8 mouse cellular contexts compared by ENCODE assay signal in genomic region chr19:38263829-38264504, GRCm38 (mm10). TPM values are rescaled to one million over a fixed set of nuclear protein-coding genes. Genes with fewer than 3 reads are reported as not detected.
DNase-seq lines count a peak whose midpoint lies in the region; ATAC-seq and TF ChIP-seq lines count a peak whose summit lies in the region.

No protein-coding gene starts in this region.

- TF ChIP-seq CTCF in testis, adult 2 months (IDR thresholded peaks at IDR 0.05; ENCODE audit: control insufficient read depth, insufficient read depth, insufficient replicate concordance, low read depth, low read length), result 0 out of 2 replicates have a peak, but pooled peaks have one; percentile 16

- H3K27ac ChIP-seq in testis, adult 2 months (ENCODE audit: control insufficient read depth, insufficient read depth, low read depth, low read length), result no peak overlapping the region
- H3K27ac ChIP-seq in kidney, embryonic 16.5 days (ENCODE audit: low read length), result no peak overlapping the region
- H3K27ac ChIP-seq in stomach, embryonic 15.5 days, result no peak overlapping the region

- 25% methylated on average over 14 of the region's 14 CpGs for WGBS in kidney, embryonic 16.5 days
- WGBS in stomach, embryonic 15.5 days, result 22% methylated on average over 14 of the region's 14 CpGs

- H3K4me2 ChIP-seq in kidney, embryonic 16.5 days (replicated peaks; ENCODE audit: low read depth, low read length), result peak overlapping the region; percentile 48
- H3K4me2 ChIP-seq in stomach, embryonic 15.5 days, result peak overlapping the region; percentile 41

- H3K27me3 ChIP-seq in testis, adult 2 months (ENCODE audit: control insufficient read depth, insufficient read depth, low read length), result no peaks in the 10 kb centered on the region
- peaks cover 14% of the 10 kb centered on the region; the same call in 1 of the 2 replicates for H3K27me3 ChIP-seq in kidney, embryonic 16.5 days (ENCODE audit: insufficient read depth, low read length)
- H3K27me3 ChIP-seq in stomach, embryonic 15.5 days (replicated peaks), result no peaks in the 10 kb centered on the region; the same call in 1 of the 2 replicates

- H3K36me3 ChIP-seq in testis, adult 2 months (ENCODE audit: control insufficient read depth, insufficient read depth, low read length), result no peaks in the 10 kb centered on the region
- H3K36me3 ChIP-seq in kidney, embryonic 16.5 days (ENCODE audit: insufficient read depth, low read length), result no peaks in the 10 kb centered on the region
- no peaks in the 10 kb centered on the region for H3K36me3 ChIP-seq in stomach, embryonic 15.5 days

- no peaks in the 10 kb centered on the region for H3K9me3 ChIP-seq in kidney, embryonic 16.5 days (ENCODE audit: low read length)
- H3K9me3 ChIP-seq in stomach, embryonic 15.5 days, result no peaks in the 10 kb centered on the region

- no peak for DNase-seq in testis, postnatal 14 days (ENCODE audit: low spot score)
- peak; percentile 58 to 70 for DNase-seq in cerebellum, postnatal 36 days
- peak; percentile 31 for DNase-seq in gastrocnemius, postnatal 25 days
- DNase-seq in lung, postnatal 10 days, result peak; percentile 32
- DNase-seq in yolk sac, embryonic 10.5 days (ENCODE audit: low spot score), result no peak

- ATAC-seq in kidney, embryonic 16.5 days (ENCODE audit: low FRiP score, low TSS enrichment), result no peak
- no peak for ATAC-seq in stomach, embryonic 15.5 days (ENCODE audit: insufficient read depth, low FRiP score, low read depth)

- no peak for TF ChIP-seq POLR2A in testis, adult 2 months (IDR thresholded peaks at IDR 0.05; ENCODE audit: control insufficient read depth, low read depth, low read length)

- H3K4me1 ChIP-seq in testis, adult 2 months (ENCODE audit: control insufficient read depth, insufficient read depth, low read length), result peaks cover 7% of the 10 kb centered on the region
- peaks cover 3% of the 10 kb centered on the region; the same call in 1 of the 2 replicates for H3K4me1 ChIP-seq in kidney, embryonic 16.5 days (ENCODE audit: insufficient read depth, low read length)
- no peaks in the 10 kb centered on the region for H3K4me1 ChIP-seq in stomach, embryonic 15.5 days

- no peak overlapping the region for H3K9ac ChIP-seq in kidney, embryonic 16.5 days (replicated peaks; ENCODE audit: low read length)
- H3K9ac ChIP-seq in stomach, embryonic 15.5 days, result no peak overlapping the region

- no peak overlapping the region for H3K4me3 ChIP-seq in testis, adult 2 months (ENCODE audit: control insufficient read depth, low read depth, low read length)
- peak overlapping the region; percentile 19 for H3K4me3 ChIP-seq in kidney, embryonic 16.5 days (ENCODE audit: low read length)
- no peak overlapping the region for H3K4me3 ChIP-seq in stomach, embryonic 15.5 days (replicated peaks)

RNA-seq across cellular contexts. Expression of gene Lgi1, which starts 0.4 kb away (rescaled TPM):
- polyA plus RNA-seq in testis, adult 2 months (2012; rRNA removed), result 0.08 and 0.10 TPM in 2 replicates
- total RNA-seq in gastrocnemius, postnatal 25 days (2021), result 1 to 10 TPM in 1 of 2 experiments, under 1 TPM in 1; 0.78 to 4.0 TPM
- 1.5 and 2.0 TPM in 2 replicates for polyA plus RNA-seq in kidney, embryonic 16.5 days (2015; fragmentation: Nextera tagmentation; extraction: Ambion mirVana)
- polyA plus RNA-seq in stomach, embryonic 15.5 days (2015; fragmentation: Nextera tagmentation; extraction: Ambion mirVana), result 0.92 and 1.1 TPM in 2 replicates

RNA-seq across cellular contexts. Expression of gene Fra10ac1, which starts 40.0 kb away (rescaled TPM):
- polyA plus RNA-seq in testis, adult 2 months (2012; rRNA removed), result 6.0 and 7.1 TPM in 2 replicates
- total RNA-seq in gastrocnemius, postnatal 25 days (2021), result 10 to 100 TPM; 11.4 to 12.1 TPM
- 37.2 and 39.6 TPM in 2 replicates for polyA plus RNA-seq in kidney, embryonic 16.5 days (2015; fragmentation: Nextera tagmentation; extraction: Ambion mirVana)
- polyA plus RNA-seq in stomach, embryonic 15.5 days (2015; fragmentation: Nextera tagmentation; extraction: Ambion mirVana), result 33.7 and 37.4 TPM in 2 replicates

Comparison
In these comparisons a context has a peak if more than half of its experiments do, and no peak if none do; other contexts are left out.
1. DNase-seq: peak in cerebellum, postnatal 36 days (2 of 2), gastrocnemius, postnatal 25 days (single experiment) and lung, postnatal 10 days (single experiment); none in testis, postnatal 14 days (single experiment) and yolk sac, embryonic 10.5 days (single experiment).